Mouse (Mus musculus) embryonic fibroblast, embryonic 13.5 days (primary cell): ENCODE measurements at regions not wholly inside any gene's neighbourhood (a gene's known extent, or its start where the extent isn't known, plus 50 kb on each side); places are given as distances from the start of the nearest gene placed in this dataset.

ENCODE experiments used
- CTCF ChIP-seq: IDR thresholded peaks from 2 replicates; pipeline ENCODE4 v1.5.1; 2011; ENCODE audit warnings: mild to moderate bottlenecking, control low read depth, low read length, moderate library complexity, borderline replicate concordance; ENCODE audit not compliant: insufficient read depth
- POLR2A ChIP-seq: IDR thresholded peaks from 2 replicates; pipeline ENCODE4 v1.6.1; 2011; ENCODE audit warnings: low read depth, mild to moderate bottlenecking, control low read depth, low read length, moderate library complexity

DNA sequence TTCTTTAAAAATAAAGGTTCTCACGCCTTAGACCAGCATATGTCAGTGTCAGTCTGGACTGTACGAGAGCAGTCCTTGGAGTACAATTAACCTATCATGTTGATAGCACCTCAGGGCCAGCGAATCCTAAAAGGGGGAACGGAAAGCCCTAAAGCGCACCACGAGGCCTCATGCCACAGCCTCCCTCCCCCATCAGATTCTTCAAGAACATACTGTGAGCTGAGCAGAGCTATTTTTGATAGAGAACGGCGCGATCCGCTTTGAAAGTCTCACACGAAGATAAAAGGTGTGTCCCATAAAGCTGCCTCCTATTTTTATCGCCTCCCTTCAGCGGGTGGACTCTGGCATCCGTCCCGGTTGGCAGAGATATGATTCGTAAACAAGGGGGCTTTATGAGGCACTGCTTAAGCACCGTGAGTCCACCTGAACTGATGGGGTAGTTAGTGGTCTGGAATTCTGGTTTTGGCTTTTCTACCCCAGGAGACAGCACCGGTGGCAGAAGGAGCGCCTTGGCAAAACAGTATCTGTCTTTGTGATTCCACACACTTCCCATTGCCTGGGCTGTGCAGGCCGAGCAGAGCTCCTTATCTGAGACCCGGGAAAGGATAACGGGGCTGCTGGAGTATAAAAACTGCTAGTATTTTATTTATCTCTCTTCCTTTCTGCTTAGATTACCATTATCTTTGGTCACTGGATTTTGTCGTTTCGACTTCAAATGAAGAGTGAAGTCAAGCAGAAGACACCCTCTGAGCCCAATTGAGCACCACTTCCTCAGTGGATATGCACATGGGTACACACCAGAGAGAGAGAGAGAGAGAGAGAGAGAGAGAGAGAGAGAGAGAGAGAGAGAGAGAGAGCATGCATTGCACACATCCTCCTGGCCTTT, 149.6 kb downstream of the Dhx15 start:
- TF ChIP-seq CTCF (no peak), POLR2A (no peak)
